Mouse (Mus musculus) embryonic facial prominence, embryonic 13.5 days (tissue): ENCODE results near the gene Il22ra1. TPM values are rescaled to one million over a fixed set of nuclear protein-coding genes. Genes with fewer than 3 reads are reported as not detected.

ENCODE experiments used
- ATAC-seq: fragments of 200-750 bp; cut with Nextera tagmentation; 2 replicates; pipeline ENCODE4 v1.8.0; 2017; ENCODE audit warnings: low read depth; ENCODE audit not compliant: insufficient number of reproducible peaks, insufficient read depth, low FRiP score, low TSS enrichment
- H3K27ac ChIP-seq: fragments of 300-500 bp; sonication (generic); 2 replicates; pipeline ENCODE4 v1.5.1; 2015; ENCODE audit warnings: moderate library complexity, mild to moderate bottlenecking, inconsistent platforms
- H3K27me3 ChIP-seq: fragments of 300-500 bp; sonication (generic); 2 replicates; pipeline ENCODE4 v1.6.1; 2015; ENCODE audit warnings: mild to moderate bottlenecking, inconsistent platforms
- H3K36me3 ChIP-seq: fragments of 300-500 bp; sonication (generic); 2 replicates; pipeline ENCODE4 v1.6.1; 2015; ENCODE audit warnings: mild to moderate bottlenecking, inconsistent platforms
- H3K4me1 ChIP-seq: fragments of 300-500 bp; sonication (generic); 2 replicates; pipeline ENCODE4 v1.6.1; 2015; ENCODE audit warnings: inconsistent platforms
- H3K4me2 ChIP-seq: fragments of 300-500 bp; sonication (generic); 2 replicates; pipeline ENCODE4 v1.6.1; 2015; ENCODE audit warnings: moderate library complexity, mild to moderate bottlenecking, inconsistent platforms
- H3K4me3 ChIP-seq: fragments of 300-500 bp; sonication (generic); 2 replicates; pipeline ENCODE4 v1.5.1; 2015; ENCODE audit warnings: mild to moderate bottlenecking, inconsistent platforms
- H3K9ac ChIP-seq: fragments of 300-500 bp; sonication (generic); 2 replicates; pipeline ENCODE4 v1.6.1; 2015; ENCODE audit warnings: mild to moderate bottlenecking, inconsistent platforms
- H3K9me3 ChIP-seq: fragments of 300-500 bp; sonication (generic); 2 replicates; pipeline ENCODE4 v1.6.1; 2016; ENCODE audit warnings: inconsistent platforms
- WGBS: fragments of 180-500 bp; shearing (Covaris S2); methylation state at CpG from one replicate; pipeline ENCODE4 v1.1.7; 2015; ENCODE audit warnings: mixed read lengths; 5-methylcytosine and 5-hydroxymethylcytosine counted together
- polyA plus RNA-seq: library from polyadenylated mRNA; unstranded; fragments of >200 nt; fragmentation: Nextera tagmentation; extraction: Ambion mirVana; gene quantifications from 2 replicates; pipeline ENCODE4 v1.2.1, GENCODE M21; 2015

Il22ra1 gene
- polyA plus RNA-seq, 1 experiment from 2014 or later: 0.18 TPM

DNA sequence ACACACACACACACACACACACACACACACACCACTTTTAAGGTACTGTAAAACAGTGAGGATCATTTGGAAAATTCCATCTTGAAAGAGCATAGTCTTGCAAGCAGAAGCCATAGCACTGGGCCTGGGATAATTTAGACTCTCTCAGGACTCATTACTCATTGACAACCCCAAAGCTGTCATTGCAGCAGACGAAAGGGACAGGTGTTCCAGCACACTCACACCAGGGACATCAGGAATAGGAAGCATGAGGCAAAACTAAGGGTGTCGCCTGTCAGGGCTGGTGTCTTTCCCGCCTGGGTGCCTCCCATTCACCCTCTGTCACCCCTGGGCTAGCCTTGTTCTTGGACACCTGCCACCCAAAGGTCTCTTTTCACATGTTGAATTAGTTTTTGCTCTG is 8.9 kb downstream of the Il22ra1 start:
- H3K4me3 ChIP-seq: no peak overlapping the region
- WGBS: 83% methylated on average over 3 of the region's 3 CpGs
- no peaks in the 10 kb centered on the region for H3K27me3 ChIP-seq
- H3K9ac ChIP-seq: no peak overlapping the region
- ATAC-seq: no peak
- peaks cover 4% of the 10 kb centered on the region; the same call in 1 of the 2 replicates for H3K4me1 ChIP-seq
- H3K36me3 ChIP-seq: no peaks in the 10 kb centered on the region
- 0 out of 2 replicates have a peak, but pooled peaks cover 8% of the 10 kb centered on the region for H3K9me3 ChIP-seq
- no peak overlapping the region for H3K27ac ChIP-seq
- H3K4me2 ChIP-seq: no peak overlapping the region

GRCm38 (mm10) chr4:135738237-135738636 is 10.3 kb downstream of the Il22ra1 start:
- H3K27ac ChIP-seq: no peak overlapping the region
- no peaks in the 10 kb centered on the region for H3K36me3 ChIP-seq
- H3K4me3 ChIP-seq: no peak overlapping the region
- 67% methylated on average over 5 of the region's 5 CpGs for WGBS
- no peak for ATAC-seq
- no peak overlapping the region for H3K9ac ChIP-seq
- H3K4me2 ChIP-seq: no peak overlapping the region
- peaks cover 5% of the 10 kb centered on the region; the same call in 1 of the 2 replicates for H3K4me1 ChIP-seq
- H3K27me3 ChIP-seq: no peaks in the 10 kb centered on the region
- H3K9me3 ChIP-seq: 0 out of 2 replicates have a peak, but pooled peaks cover 8% of the 10 kb centered on the region

DNA sequence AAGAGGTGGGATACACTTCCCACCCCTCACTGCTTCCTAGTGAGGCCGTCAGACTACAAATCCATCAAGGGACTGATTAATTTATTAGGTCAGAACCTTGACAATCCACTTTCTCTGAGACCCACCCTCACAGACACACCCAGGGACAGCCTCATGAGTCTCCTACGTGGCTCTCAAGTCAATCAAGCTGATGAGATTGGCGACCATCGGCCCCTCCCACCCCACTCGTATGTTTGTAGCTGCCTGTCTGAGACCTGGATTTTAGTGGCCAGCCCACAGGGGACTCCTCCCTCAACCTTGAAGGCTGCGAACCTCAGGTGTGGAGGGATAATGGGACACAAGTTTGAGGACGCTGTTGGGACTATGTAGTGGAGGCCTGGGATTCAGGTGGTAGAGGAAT is 11.2 kb downstream of the Il22ra1 start:
- Histone ChIP-seq H3K27me3 (no peaks in the 10 kb centered on the region), H3K9me3 (0 out of 2 replicates have a peak, but pooled peaks cover 7% of the 10 kb centered on the region), H3K4me2 (no peak overlapping the region), H3K9ac (no peak overlapping the region), H3K4me1 (peaks cover 14% of the 10 kb centered on the region; the same call in 1 of the 2 replicates), H3K36me3 (no peaks in the 10 kb centered on the region), H3K4me3 (no peak overlapping the region), H3K27ac (no peak overlapping the region)
- WGBS: 73% methylated on average over 7 of the region's 7 CpGs
- ATAC-seq: no peak

DNA sequence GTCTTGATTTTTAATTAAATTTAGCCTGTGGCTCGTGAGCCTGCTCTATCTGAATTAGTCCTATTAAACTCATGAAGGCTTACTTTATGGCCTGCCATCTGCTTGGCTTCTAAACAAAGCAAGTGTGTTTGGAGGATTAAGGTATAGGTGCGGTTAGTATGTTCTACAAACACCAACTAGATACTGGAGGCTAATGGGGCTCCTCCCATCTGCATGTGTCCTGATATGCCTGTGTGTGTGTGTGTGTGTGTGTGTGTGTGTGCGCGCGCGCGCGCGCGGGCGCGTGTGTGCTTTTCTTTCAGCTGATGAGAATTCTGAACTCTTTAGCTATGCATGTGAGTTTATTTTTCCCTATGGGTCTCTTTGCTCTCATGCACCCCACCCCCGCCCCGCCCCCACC is 11.7 kb downstream of the Il22ra1 start:
- Histone ChIP-seq H3K4me3 (no peak overlapping the region), H3K36me3 (no peaks in the 10 kb centered on the region), H3K4me2 (no peak overlapping the region), H3K4me1 (peaks cover 16% of the 10 kb centered on the region; the same call in 1 of the 2 replicates), H3K9ac (no peak overlapping the region), H3K9me3 (0 out of 2 replicates have a peak, but pooled peaks cover 2% of the 10 kb centered on the region), H3K27me3 (no peaks in the 10 kb centered on the region), H3K27ac (no peak overlapping the region)
- 91% methylated on average over 14 of the region's 14 CpGs for WGBS
- no peak for ATAC-seq

DNA sequence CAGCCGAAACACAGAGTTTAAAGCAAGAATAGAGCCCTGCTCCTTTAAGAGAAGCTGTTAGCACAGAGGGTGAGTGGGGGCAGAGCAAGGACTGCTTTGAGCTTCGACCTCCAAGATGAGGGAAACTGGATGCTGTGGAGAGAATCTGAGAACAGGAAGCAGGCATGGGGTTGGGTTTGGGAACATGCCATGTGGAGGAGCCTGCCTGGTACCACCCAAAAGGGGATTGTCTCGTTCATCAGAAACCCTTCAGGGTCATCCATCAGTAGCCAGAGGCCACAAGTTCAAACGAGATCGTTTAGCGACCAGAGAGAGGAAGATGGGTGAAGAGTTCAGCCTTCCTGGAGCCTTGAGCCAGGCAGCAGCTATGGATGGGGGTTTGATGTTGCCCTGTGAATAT is 15.5 kb downstream of the Il22ra1 start:
- H3K27ac ChIP-seq: no peak overlapping the region
- no peaks in the 10 kb centered on the region for H3K36me3 ChIP-seq
- no peak overlapping the region for H3K9ac ChIP-seq
- H3K4me3 ChIP-seq: no peak overlapping the region
- WGBS: 25% methylated on average over 6 of the region's 6 CpGs
- ATAC-seq: no peak
- no peaks in the 10 kb centered on the region for H3K9me3 ChIP-seq
- H3K27me3 ChIP-seq: no peaks in the 10 kb centered on the region
- H3K4me1 ChIP-seq: peaks cover 20% of the 10 kb centered on the region; the same call in 1 of the 2 replicates
- H3K4me2 ChIP-seq: no peak overlapping the region

- Histone ChIP-seq H3K4me3 (no peak overlapping the region), H3K27ac (no peak overlapping the region), H3K9ac (no peak overlapping the region), H3K36me3 (no peaks in the 10 kb centered on the region), H3K9me3 (no peaks in the 10 kb centered on the region), H3K4me2 (no peak overlapping the region), H3K27me3 (no peaks in the 10 kb centered on the region), H3K4me1 (peaks cover 18% of the 10 kb centered on the region; the same call in 1 of the 2 replicates)
- WGBS: 64% methylated on average over 16 of the region's 16 CpGs
- ATAC-seq: no peak
These were observed 16.9 kb downstream of the Il22ra1 start for GRCm38 (mm10) chr4:135744726-135745448.

DNA sequence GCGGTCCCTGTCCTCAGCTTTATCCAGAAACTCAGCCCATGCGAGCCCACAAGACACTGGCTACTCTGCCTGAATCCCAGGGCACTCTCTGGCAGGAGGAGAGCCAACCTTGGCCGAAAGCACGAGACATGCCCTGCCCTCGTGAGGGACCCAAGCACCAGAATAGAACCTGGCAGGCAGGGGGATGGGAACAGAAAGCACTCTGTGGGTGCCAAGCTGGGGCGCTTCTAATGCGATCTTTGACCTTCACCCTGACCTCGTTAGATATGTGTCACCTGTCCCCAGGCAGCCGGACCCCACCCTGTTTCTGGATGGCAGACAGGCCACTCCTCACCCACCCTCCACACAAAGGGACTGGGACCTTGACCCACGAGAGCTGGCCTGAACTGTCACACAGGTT is 17.6 kb downstream of the Il22ra1 start:
- Histone ChIP-seq H3K36me3 (no peaks in the 10 kb centered on the region), H3K9ac (no peak overlapping the region), H3K4me1 (peaks cover 18% of the 10 kb centered on the region; the same call in 1 of the 2 replicates), H3K27ac (no peak overlapping the region), H3K4me2 (no peak overlapping the region), H3K9me3 (no peaks in the 10 kb centered on the region), H3K27me3 (no peaks in the 10 kb centered on the region), H3K4me3 (no peak overlapping the region)
- ATAC-seq: no peak
- 67% methylated on average over 10 of the region's 10 CpGs for WGBS

DNA sequence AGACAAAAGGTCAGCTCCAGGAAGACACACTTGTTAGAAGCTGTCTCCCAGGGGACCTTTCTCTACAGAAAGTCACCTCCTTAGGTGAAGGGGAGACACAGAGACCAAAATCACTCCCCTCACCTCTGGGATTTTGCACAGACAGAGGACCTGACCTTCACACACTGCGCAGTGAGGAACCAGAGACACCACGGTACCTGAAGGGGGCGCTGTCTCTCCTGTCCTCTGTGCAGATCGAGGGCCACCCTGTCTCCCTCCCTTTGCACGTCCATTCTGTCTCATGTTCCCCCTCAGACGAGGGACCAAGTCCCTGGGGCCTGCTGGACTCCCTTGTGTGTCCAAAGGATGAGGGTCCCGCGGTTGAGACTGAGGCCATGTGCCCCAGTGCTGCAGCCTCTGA is 22.9 kb downstream of the Il22ra1 start:
- H3K36me3 ChIP-seq: no peaks in the 10 kb centered on the region
- WGBS: 76% methylated on average over 8 of the region's 8 CpGs
- no peaks in the 10 kb centered on the region for H3K4me1 ChIP-seq

GRCm38 (mm10) chr4:135752106-135752778 is 24.3 kb downstream of the Il22ra1 start:
- H3K4me2 ChIP-seq: no peak overlapping the region
- peaks cover 12% of the 10 kb centered on the region; the same call in 1 of the 2 replicates for H3K9me3 ChIP-seq
- H3K4me3 ChIP-seq: no peak overlapping the region
- no peak overlapping the region for H3K27ac ChIP-seq
- no peak for ATAC-seq
- H3K4me1 ChIP-seq: no peaks in the 10 kb centered on the region
- H3K27me3 ChIP-seq: no peaks in the 10 kb centered on the region
- 70% methylated on average over 7 of the region's 7 CpGs for WGBS
- no peak overlapping the region for H3K9ac ChIP-seq
- no peaks in the 10 kb centered on the region for H3K36me3 ChIP-seq

More for the DNA sequence above, 22.9 kb downstream of the Il22ra1 start:
- Histone ChIP-seq H3K9me3 (peaks cover 12% of the 10 kb centered on the region; the same call in 1 of the 2 replicates), H3K4me2 (no peak overlapping the region), H3K27me3 (no peaks in the 10 kb centered on the region), H3K4me3 (no peak overlapping the region), H3K27ac (no peak overlapping the region), H3K9ac (no peak overlapping the region)
- no peak for ATAC-seq

DNA sequence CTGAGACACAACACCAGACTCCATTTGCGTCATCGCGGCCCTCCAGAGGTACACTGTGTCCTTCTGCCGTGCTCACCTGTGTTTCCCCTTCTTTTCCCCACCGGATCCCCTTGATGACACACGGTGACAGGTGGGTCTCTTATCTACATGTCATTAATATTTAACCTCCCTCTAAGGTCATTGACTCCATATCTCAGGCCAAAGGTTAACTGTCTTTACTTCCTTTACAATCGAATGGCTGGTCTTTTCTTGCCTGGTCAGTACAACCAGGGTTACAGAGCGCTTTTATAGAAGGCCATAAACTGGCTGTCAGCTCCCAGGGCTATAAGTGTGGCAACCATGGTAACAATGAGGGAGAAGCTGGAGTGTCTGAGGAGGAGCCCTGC is 24.8 kb downstream of the Il22ra1 start:
- H3K9me3 ChIP-seq: peaks cover 12% of the 10 kb centered on the region; the same call in 1 of the 2 replicates
- no peaks in the 10 kb centered on the region for H3K4me1 ChIP-seq
- no peaks in the 10 kb centered on the region for H3K36me3 ChIP-seq
- H3K27me3 ChIP-seq: no peaks in the 10 kb centered on the region
- 91% methylated on average over 8 of the region's 8 CpGs for WGBS
- H3K27ac ChIP-seq: no peak overlapping the region
- H3K9ac ChIP-seq: no peak overlapping the region
- no peak overlapping the region for H3K4me3 ChIP-seq
- H3K4me2 ChIP-seq: no peak overlapping the region
- ATAC-seq: no peak

- H3K27me3 ChIP-seq: no peaks in the 10 kb centered on the region; the same call in 1 of the 2 replicates
- no peaks in the 10 kb centered on the region for H3K36me3 ChIP-seq
- H3K4me3 ChIP-seq: no peak overlapping the region
- no peak overlapping the region for H3K9ac ChIP-seq
- H3K9me3 ChIP-seq: peaks cover 12% of the 10 kb centered on the region; the same call in 1 of the 2 replicates
- WGBS: 28% methylated on average over 4 of the region's 4 CpGs
- H3K27ac ChIP-seq: no peak overlapping the region
- peaks cover 9% of the 10 kb centered on the region for H3K4me1 ChIP-seq
- ATAC-seq: no peak
- no peak overlapping the region for H3K4me2 ChIP-seq
These were observed 30.4 kb downstream of the Il22ra1 start for GRCm38 (mm10) chr4:135758331-135758730.

DNA sequence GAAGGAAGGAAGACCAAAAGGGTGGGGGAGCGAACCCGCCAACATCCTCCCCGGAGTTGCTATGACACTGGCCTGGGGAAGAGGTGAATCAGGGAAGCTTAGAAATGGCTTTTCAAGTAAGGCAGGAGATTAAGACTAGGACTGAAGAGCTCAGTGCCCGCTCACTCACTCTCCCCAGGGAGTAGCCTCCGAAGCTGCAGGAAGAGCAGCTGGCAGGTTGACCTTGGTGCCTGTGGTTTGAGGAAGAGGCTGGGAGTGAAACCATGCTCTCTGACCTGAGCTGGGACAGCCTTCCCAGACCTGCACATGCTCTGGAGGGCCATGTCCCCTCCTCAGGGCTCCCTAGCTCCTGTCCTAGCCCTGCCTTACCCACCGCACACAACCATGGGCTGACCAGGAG is 30.9 kb downstream of the Il22ra1 start:
- H3K4me2 ChIP-seq: no peak overlapping the region
- H3K4me1 ChIP-seq: peaks cover 9% of the 10 kb centered on the region
- H3K27ac ChIP-seq: no peak overlapping the region
- peaks cover 9% of the 10 kb centered on the region; the same call in 1 of the 2 replicates for H3K9me3 ChIP-seq
- WGBS: 36% methylated on average over 6 of the region's 6 CpGs
- no peak overlapping the region for H3K9ac ChIP-seq
- no peak for ATAC-seq
- H3K27me3 ChIP-seq: no peaks in the 10 kb centered on the region; the same call in 1 of the 2 replicates
- H3K36me3 ChIP-seq: no peaks in the 10 kb centered on the region
- no peak overlapping the region for H3K4me3 ChIP-seq
